Mouse (Mus musculus) intestine, embryonic 15.5 days (tissue): ENCODE results near the gene Faap20. TPM values are rescaled to one million over a fixed set of nuclear protein-coding genes. Genes with fewer than 3 reads are reported as not detected.

Experiments used
- ATAC-seq: fragments of 200-750 bp; cut with Nextera tagmentation; 2 replicates; pipeline ENCODE4 v1.8.0; 2017; ENCODE audit warnings: moderate TSS enrichment, moderate library complexity
- H3K27ac ChIP-seq: fragments of 300-500 bp; sonication (generic); 2 replicates; pipeline ENCODE4 v1.5.1; 2015; ENCODE audit warnings: mild to moderate bottlenecking, inconsistent platforms
- H3K27me3 ChIP-seq: fragments of 300-500 bp; sonication (generic); replicated peaks from 2 replicates; pipeline ENCODE4 v1.6.1; 2015; ENCODE audit warnings: inconsistent platforms
- H3K36me3 ChIP-seq: fragments of 300-500 bp; sonication (generic); 2 replicates; pipeline ENCODE4 v1.6.1; 2015; ENCODE audit warnings: inconsistent platforms
- H3K4me1 ChIP-seq: fragments of 300-500 bp; sonication (generic); replicated peaks from 2 replicates; pipeline ENCODE4 v1.6.1; 2015; ENCODE audit warnings: inconsistent platforms
- H3K4me2 ChIP-seq: fragments of 300-500 bp; sonication (generic); replicated peaks from 2 replicates; pipeline ENCODE4 v1.6.1; 2015; ENCODE audit warnings: mild to moderate bottlenecking, inconsistent platforms
- H3K4me3 ChIP-seq: fragments of 300-500 bp; sonication (generic); replicated peaks from 2 replicates; pipeline ENCODE4 v1.5.1; 2015; ENCODE audit warnings: inconsistent platforms
- H3K9ac ChIP-seq: fragments of 300-500 bp; sonication (generic); 2 replicates; pipeline ENCODE4 v1.6.1; 2015; ENCODE audit warnings: inconsistent platforms
- H3K9me3 ChIP-seq: fragments of 300-500 bp; sonication (generic); 2 replicates; pipeline ENCODE4 v1.6.1; 2016; ENCODE audit warnings: inconsistent platforms
- WGBS: fragments of 180-500 bp; shearing (Covaris S2); methylation state at CpG from one replicate; pipeline ENCODE4 v1.1.7; 2015; 5-methylcytosine and 5-hydroxymethylcytosine counted together
- polyA plus RNA-seq: library from polyadenylated mRNA; unstranded; fragments of >200 nt; fragmentation: Nextera tagmentation; extraction: Ambion mirVana; gene quantifications from 2 replicates; pipeline ENCODE4 v1.2.1, GENCODE M21; 2015

Gene Faap20
- polyA plus RNA-seq, 1 experiment from 2014 or later: 64.1 TPM

GRCm38 (mm10) chr4:155283001-155283503, 33.5 kb downstream of the Faap20 start:
- Histone ChIP-seq H3K4me1 (peaks cover 33% of the 10 kb centered on the region), H3K4me2 (peak overlapping the region; percentile 46), H3K36me3 (no peaks in the 10 kb centered on the region), H3K27ac (peak overlapping the region; percentile 84), H3K4me3 (peak overlapping the region; percentile 11; the same call in 1 of the 2 replicates), H3K27me3 (no peaks in the 10 kb centered on the region), H3K9ac (no peak overlapping the region), H3K9me3 (no peaks in the 10 kb centered on the region)
- peak; percentile 68 for ATAC-seq
- WGBS: 26% methylated on average over 11 of the region's 11 CpGs

GRCm38 (mm10) chr4:155283585-155283984, 34.0 kb downstream of the Faap20 start:
- ATAC-seq: no peak
- H3K4me1 ChIP-seq: peaks cover 33% of the 10 kb centered on the region
- 0 out of 2 replicates have a peak overlapping the region, but pooled peaks have one; percentile 11 for H3K4me3 ChIP-seq
- WGBS: 59% methylated on average over 9 of the region's 9 CpGs
- no peaks in the 10 kb centered on the region for H3K27me3 ChIP-seq
- H3K9ac ChIP-seq: no peak overlapping the region
- H3K27ac ChIP-seq: peak overlapping the region; percentile 84
- H3K36me3 ChIP-seq: no peaks in the 10 kb centered on the region
- H3K4me2 ChIP-seq: peak overlapping the region; percentile 46
- H3K9me3 ChIP-seq: no peaks in the 10 kb centered on the region

- no peak overlapping the region for H3K9ac ChIP-seq
- no peaks in the 10 kb centered on the region for H3K36me3 ChIP-seq
- H3K27ac ChIP-seq: no peak overlapping the region
- no peak overlapping the region for H3K4me3 ChIP-seq
- 55% methylated on average over 15 of the region's 15 CpGs for WGBS
- ATAC-seq: no peak
- no peaks in the 10 kb centered on the region for H3K27me3 ChIP-seq
- no peaks in the 10 kb centered on the region for H3K9me3 ChIP-seq
- H3K4me2 ChIP-seq: no peak overlapping the region
- peaks cover 33% of the 10 kb centered on the region for H3K4me1 ChIP-seq
Observed at GRCm38 (mm10) chr4:155284521-155285379, 35.1 kb downstream of the Faap20 start.

GRCm38 (mm10) chr4:155286090-155286489, 36.5 kb downstream of the Faap20 start:
- Histone ChIP-seq H3K36me3 (no peaks in the 10 kb centered on the region), H3K27me3 (no peaks in the 10 kb centered on the region), H3K27ac (no peak overlapping the region), H3K4me1 (peaks cover 26% of the 10 kb centered on the region), H3K4me2 (no peak overlapping the region), H3K9me3 (no peaks in the 10 kb centered on the region), H3K9ac (no peak overlapping the region), H3K4me3 (no peak overlapping the region)
- 90% methylated on average over 4 of the region's 4 CpGs for WGBS
- ATAC-seq: no peak

GRCm38 (mm10) chr4:155287713-155288112, 38.1 kb downstream of the Faap20 start:
- no peak for ATAC-seq
- H3K27me3 ChIP-seq: no peaks in the 10 kb centered on the region
- no peaks in the 10 kb centered on the region for H3K36me3 ChIP-seq
- H3K4me1 ChIP-seq: peaks cover 14% of the 10 kb centered on the region
- no peak overlapping the region for H3K9ac ChIP-seq
- no peak overlapping the region for H3K4me3 ChIP-seq
- no peak overlapping the region for H3K27ac ChIP-seq
- no peaks in the 10 kb centered on the region for H3K9me3 ChIP-seq
- 81% methylated on average over 11 of the region's 11 CpGs for WGBS
- no peak overlapping the region for H3K4me2 ChIP-seq

- Histone ChIP-seq H3K36me3 (no peaks in the 10 kb centered on the region), H3K4me1 (peaks cover 8% of the 10 kb centered on the region; the same call in 1 of the 2 replicates), H3K4me3 (no peak overlapping the region), H3K9me3 (no peaks in the 10 kb centered on the region), H3K27ac (no peak overlapping the region), H3K27me3 (no peaks in the 10 kb centered on the region), H3K9ac (no peak overlapping the region), H3K4me2 (no peak overlapping the region)
- ATAC-seq: no peak
- 82% methylated on average over 1 of the region's 1 CpGs for WGBS
Observed at GRCm38 (mm10) chr4:155288586-155288985, 39.0 kb downstream of the Faap20 start.

GRCm38 (mm10) chr4:155290045-155290444, 40.4 kb downstream of the Faap20 start:
- 85% methylated on average over 7 of the region's 7 CpGs for WGBS
- Histone ChIP-seq H3K27me3 (no peaks in the 10 kb centered on the region), H3K27ac (no peak overlapping the region), H3K4me3 (no peak overlapping the region), H3K9me3 (no peaks in the 10 kb centered on the region), H3K4me2 (no peak overlapping the region), H3K9ac (no peak overlapping the region), H3K4me1 (0 out of 2 replicates have a peak, but pooled peaks cover 3% of the 10 kb centered on the region), H3K36me3 (no peaks in the 10 kb centered on the region)
- ATAC-seq: no peak

- H3K4me3 ChIP-seq: no peak overlapping the region
- no peak overlapping the region for H3K4me2 ChIP-seq
- no peaks in the 10 kb centered on the region for H3K9me3 ChIP-seq
- 88% methylated on average over 10 of the region's 10 CpGs for WGBS
- H3K9ac ChIP-seq: no peak overlapping the region
- ATAC-seq: 0 out of 2 replicates have a peak, but pooled peaks have one; percentile 43
- H3K4me1 ChIP-seq: no peaks in the 10 kb centered on the region
- H3K27ac ChIP-seq: no peak overlapping the region
- H3K27me3 ChIP-seq: no peaks in the 10 kb centered on the region
- no peaks in the 10 kb centered on the region for H3K36me3 ChIP-seq
Observed at GRCm38 (mm10) chr4:155292863-155293262, 43.3 kb downstream of the Faap20 start.

GRCm38 (mm10) chr4:155294381-155294780, 44.8 kb downstream of the Faap20 start:
- no peak for ATAC-seq
- H3K4me3 ChIP-seq: no peak overlapping the region
- H3K27me3 ChIP-seq: no peaks in the 10 kb centered on the region
- no peaks in the 10 kb centered on the region for H3K9me3 ChIP-seq
- 89% methylated on average over 14 of the region's 14 CpGs for WGBS
- H3K4me1 ChIP-seq: no peaks in the 10 kb centered on the region
- H3K36me3 ChIP-seq: no peaks in the 10 kb centered on the region
- no peak overlapping the region for H3K27ac ChIP-seq
- H3K9ac ChIP-seq: no peak overlapping the region
- no peak overlapping the region for H3K4me2 ChIP-seq

GRCm38 (mm10) chr4:155295026-155295590, 45.5 kb downstream of the Faap20 start:
- Histone ChIP-seq H3K36me3 (no peaks in the 10 kb centered on the region), H3K27ac (no peak overlapping the region), H3K4me1 (no peaks in the 10 kb centered on the region), H3K4me2 (no peak overlapping the region), H3K9ac (no peak overlapping the region), H3K4me3 (no peak overlapping the region), H3K9me3 (no peaks in the 10 kb centered on the region), H3K27me3 (no peaks in the 10 kb centered on the region)
- 80% methylated on average over 10 of the region's 10 CpGs for WGBS
- no peak for ATAC-seq

- Histone ChIP-seq H3K4me2 (no peak overlapping the region), H3K4me3 (no peak overlapping the region), H3K9me3 (no peaks in the 10 kb centered on the region), H3K27ac (no peak overlapping the region), H3K4me1 (no peaks in the 10 kb centered on the region), H3K36me3 (no peaks in the 10 kb centered on the region), H3K27me3 (no peaks in the 10 kb centered on the region), H3K9ac (no peak overlapping the region)
- no peak for ATAC-seq
- 62% methylated on average over 4 of the region's 4 CpGs for WGBS
Observed at GRCm38 (mm10) chr4:155295996-155296395, 46.4 kb downstream of the Faap20 start.

GRCm38 (mm10) chr4:155297057-155297456, 47.5 kb downstream of the Faap20 start:
- ATAC-seq: no peak
- 59% methylated on average over 2 of the region's 2 CpGs for WGBS
- no peak overlapping the region for H3K4me3 ChIP-seq
- H3K9ac ChIP-seq: no peak overlapping the region
- no peak overlapping the region for H3K4me2 ChIP-seq
- no peak overlapping the region for H3K27ac ChIP-seq
- H3K36me3 ChIP-seq: no peaks in the 10 kb centered on the region
- H3K4me1 ChIP-seq: 0 out of 2 replicates have a peak, but pooled peaks cover 4% of the 10 kb centered on the region
- H3K27me3 ChIP-seq: no peaks in the 10 kb centered on the region
- no peaks in the 10 kb centered on the region for H3K9me3 ChIP-seq
